Mouse (Mus musculus): ENCODE data around the gene Lig3.
"Not testable (repeated sequence)": the region's sequence is repeated elsewhere in the genome, so short reads cannot be mapped to it uniquely, and the experiment has no call there.

DNA sequence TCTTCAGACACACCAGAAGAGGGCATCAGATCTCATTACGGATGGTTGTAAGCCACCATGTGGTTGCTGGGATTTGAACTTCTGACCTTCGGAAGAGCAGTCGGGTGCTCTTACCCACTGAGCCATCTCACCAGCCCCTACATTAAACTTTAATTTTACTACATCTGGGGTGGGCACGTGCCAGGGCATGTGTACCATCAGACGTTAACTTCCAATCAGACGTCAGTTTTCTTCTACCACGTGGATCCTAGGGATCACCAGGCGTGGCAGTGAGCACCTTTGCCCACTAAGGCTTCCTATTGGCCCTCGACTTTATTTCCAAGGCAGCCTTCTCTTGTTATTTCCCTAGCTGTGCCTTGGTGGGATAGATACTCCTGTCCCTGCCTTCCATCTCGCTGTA lies 51.5 kb downstream of the Lig3 start:
- not testable (repeated sequence) for TF ChIP-seq EP300, CTCF (IDR thresholded peaks at IDR 0.05; ENCODE audit: low read depth)

Measured in heart, postnatal 0 days (tissue).